Mouse (Mus musculus) small intestine, adult 2 months (tissue): ENCODE data around the gene Sspn. TPM values are rescaled to one million over a fixed set of nuclear protein-coding genes. Genes with fewer than 3 reads are reported as not detected.

Experiments
- H3K27ac ChIP-seq: fragments of 200-500 bp; 2 replicates; pipeline ENCODE4 v1.5.1; 2012; ENCODE audit warnings: low read depth, low read length, control low read depth, inconsistent platforms; ENCODE audit not compliant: insufficient read depth
- H3K27me3 ChIP-seq: fragments of 200-500 bp; 2 replicates; pipeline ENCODE4 v1.6.1; 2012; ENCODE audit warnings: mild to moderate bottlenecking, moderate library complexity, low read length, inconsistent platforms; ENCODE audit not compliant: control insufficient read depth, insufficient read depth
- H3K36me3 ChIP-seq: fragments of 200-500 bp; 2 replicates; pipeline ENCODE4 v1.6.1; 2012; ENCODE audit warnings: mild to moderate bottlenecking, low read length, control low read depth, inconsistent platforms; ENCODE audit not compliant: control insufficient read depth, insufficient read depth
- H3K4me1 ChIP-seq: fragments of 200-500 bp; 2 replicates; pipeline ENCODE4 v1.6.1; 2012; ENCODE audit warnings: low read length, inconsistent platforms, mixed read lengths; ENCODE audit not compliant: control insufficient read depth, insufficient read depth, insufficient read length
- H3K4me3 ChIP-seq: fragments of 200-500 bp; 2 replicates; pipeline ENCODE4 v1.5.1; 2012; ENCODE audit warnings: low read depth, mild to moderate bottlenecking, control low read depth, inconsistent platforms, low read length, moderate library complexity
- CTCF ChIP-seq: fragments of 200-500 bp; IDR thresholded peaks from 2 replicates; pipeline ENCODE4 v1.5.1; 2012; ENCODE audit warnings: low read depth, mild to moderate bottlenecking, control low read depth, inconsistent platforms, low read length, moderate library complexity, mixed read lengths; ENCODE audit not compliant: insufficient replicate concordance, insufficient read length; ENCODE audit errors: extremely low read depth
- POLR2A ChIP-seq: fragments of 200-500 bp; IDR thresholded peaks from 2 replicates; pipeline ENCODE4 v1.6.1; 2012; ENCODE audit warnings: low read depth, mild to moderate bottlenecking, control low read depth, inconsistent platforms, low read length, moderate library complexity
- WGBS: fragments of 180-500 bp; shearing (Covaris S2); methylation state at CpG from one replicate; pipeline ENCODE4 v1.1.7; 2018; 5-methylcytosine and 5-hydroxymethylcytosine counted together
- polyA plus RNA-seq: library from polyadenylated mRNA; depleted of rRNA; stranded (reverse); fragments of >200 nt; gene quantifications from 2 replicates; pipeline ENCODE4 v1.2.3, GENCODE M21; 2012

The Sspn gene
- polyA plus RNA-seq, 1 experiment: 1.2 TPM

GRCm38 (mm10) chr6:145909943-145910342, 21.5 kb upstream of the Sspn start:
- WGBS: 52% methylated on average over 4 of the region's 4 CpGs
- Histone ChIP-seq H3K27ac (no peak overlapping the region), H3K4me1 (no peaks in the 10 kb centered on the region), H3K27me3 (no peaks in the 10 kb centered on the region), H3K36me3 (no peaks in the 10 kb centered on the region), H3K4me3 (no peak overlapping the region)
- TF ChIP-seq CTCF (no peak), POLR2A (no peak)

DNA sequence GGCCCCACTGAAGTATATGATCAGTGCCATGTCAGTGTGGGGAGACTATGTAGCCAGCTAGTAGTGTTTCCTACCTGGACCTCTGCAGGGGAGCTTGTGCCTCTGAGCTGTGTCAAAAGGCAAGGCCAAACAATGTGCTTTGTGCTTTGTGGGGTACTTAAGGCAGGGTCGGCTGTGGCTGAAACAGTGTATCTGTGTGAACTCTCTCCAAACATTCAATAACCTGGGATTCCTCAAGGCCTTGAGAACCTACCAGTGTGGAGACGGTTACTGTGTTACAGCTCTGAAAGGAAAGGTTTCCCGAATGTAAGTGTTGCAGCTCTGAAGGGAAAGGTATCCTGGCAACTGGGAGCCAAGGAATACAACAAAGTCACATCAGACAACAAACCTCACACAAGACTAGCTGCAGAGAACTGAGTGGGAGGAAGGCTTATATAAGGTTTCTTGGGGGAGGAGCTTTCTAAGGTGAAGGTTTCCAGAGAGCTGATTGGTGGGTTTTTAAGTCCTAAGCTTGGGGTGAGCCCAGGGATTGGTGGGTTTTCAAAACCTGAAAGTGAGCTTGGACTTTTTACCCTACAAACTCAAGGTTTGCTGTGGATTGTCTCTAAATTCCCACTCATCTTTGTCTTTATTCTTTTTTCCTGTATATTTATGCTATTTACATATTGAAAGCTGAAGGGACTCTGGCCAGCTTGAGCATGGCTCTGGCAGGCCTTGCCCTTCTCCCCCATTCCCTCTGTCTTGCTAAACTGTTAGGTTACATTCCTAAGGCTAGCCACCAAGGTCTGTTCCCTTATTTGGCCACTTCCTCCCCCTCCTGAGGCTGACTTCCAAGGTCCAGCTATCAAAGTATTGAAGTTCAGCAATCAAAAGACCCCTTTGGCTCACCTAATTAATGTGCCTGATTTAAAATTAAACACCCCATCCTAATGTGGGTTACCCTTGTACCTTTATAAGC, 20.7 kb upstream of the Sspn start:
- H3K27me3 ChIP-seq: no peaks in the 10 kb centered on the region
- 72% methylated on average over 3 of the region's 3 CpGs for WGBS
- H3K27ac ChIP-seq: no peak overlapping the region
- no peaks in the 10 kb centered on the region for H3K36me3 ChIP-seq
- no peak overlapping the region for H3K4me3 ChIP-seq
- no peaks in the 10 kb centered on the region for H3K4me1 ChIP-seq
- TF ChIP-seq POLR2A (no peak), CTCF (no peak)

DNA sequence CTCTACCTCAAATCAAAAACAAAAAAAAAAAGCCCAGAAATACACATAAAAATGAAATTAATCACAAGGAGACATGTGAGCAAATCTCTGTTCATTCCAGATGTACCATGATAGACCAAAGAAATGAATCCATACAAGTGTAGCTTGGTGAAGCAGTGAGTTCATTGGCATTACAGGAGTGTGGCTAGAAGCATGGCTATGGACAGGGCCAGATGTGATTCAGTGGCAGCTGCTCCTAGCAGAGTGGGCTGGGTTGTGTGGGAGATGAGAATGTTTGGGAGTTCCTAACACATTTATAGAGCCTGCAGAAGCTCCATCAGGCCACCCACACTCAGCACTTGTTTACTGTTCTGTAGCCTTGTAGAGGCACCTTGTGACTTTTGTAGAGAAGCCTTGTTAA, 19.2 kb upstream of the Sspn start:
- H3K27me3 ChIP-seq: no peaks in the 10 kb centered on the region
- TF ChIP-seq CTCF (no peak), POLR2A (no peak)
- no peak overlapping the region for H3K27ac ChIP-seq
- no peaks in the 10 kb centered on the region for H3K4me1 ChIP-seq
- no peaks in the 10 kb centered on the region for H3K36me3 ChIP-seq
- no peak overlapping the region for H3K4me3 ChIP-seq

DNA sequence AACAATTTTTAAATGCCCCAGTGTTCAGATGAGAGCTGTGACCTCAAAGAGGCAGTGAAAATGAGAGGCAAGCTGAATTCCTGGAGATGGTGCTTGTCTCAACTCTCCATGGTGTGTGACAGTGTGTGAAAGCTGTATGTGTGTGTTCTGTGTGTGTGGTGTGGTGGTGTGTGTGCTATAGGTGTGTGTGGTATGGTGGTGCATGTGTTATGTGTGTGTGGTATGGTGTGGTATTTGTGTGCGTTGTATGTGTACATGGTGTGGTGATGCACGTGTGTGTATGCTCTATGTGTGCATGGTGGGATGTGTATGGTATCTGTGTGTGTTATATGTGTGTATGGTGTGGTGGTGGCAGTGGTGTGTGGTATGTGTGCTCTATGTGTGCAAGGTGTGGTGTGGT, 16.0 kb upstream of the Sspn start:
- no peaks in the 10 kb centered on the region for H3K27me3 ChIP-seq
- H3K4me3 ChIP-seq: no peak overlapping the region
- H3K4me1 ChIP-seq: no peaks in the 10 kb centered on the region
- H3K27ac ChIP-seq: no peak overlapping the region
- 91% methylated on average over 2 of the region's 2 CpGs for WGBS
- no peaks in the 10 kb centered on the region for H3K36me3 ChIP-seq
- no peak for TF ChIP-seq CTCF
- TF ChIP-seq POLR2A: no peak

GRCm38 (mm10) chr6:145916401-145916800, 15.0 kb upstream of the Sspn start:
- TF ChIP-seq POLR2A (no peak), CTCF (no peak)
- WGBS: 77% methylated on average over 6 of the region's 6 CpGs
- H3K27me3 ChIP-seq: no peaks in the 10 kb centered on the region

DNA sequence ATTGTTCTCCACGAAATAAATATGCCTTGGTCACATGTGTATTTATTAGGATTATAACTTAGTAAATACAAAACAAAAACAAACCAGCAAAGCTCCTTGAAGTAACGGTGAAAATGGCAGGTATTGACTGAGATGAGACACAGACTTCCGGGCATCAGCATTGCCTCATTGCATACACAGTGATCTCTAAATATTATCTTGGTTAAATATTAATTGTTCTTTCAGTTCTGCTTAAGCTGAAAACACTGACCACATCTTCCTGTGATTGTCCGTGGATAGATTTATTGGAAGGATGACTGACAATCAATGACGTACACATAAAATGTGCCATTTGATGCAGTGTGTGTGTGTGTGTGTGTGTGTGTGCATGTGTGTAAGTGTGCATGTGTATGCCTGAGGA, 13.2 kb upstream of the Sspn start:
- Histone ChIP-seq H3K27me3 (no peaks in the 10 kb centered on the region), H3K27ac (no peak overlapping the region), H3K36me3 (no peaks in the 10 kb centered on the region), H3K4me1 (no peaks in the 10 kb centered on the region), H3K4me3 (no peak overlapping the region)
- no peak for TF ChIP-seq POLR2A
- TF ChIP-seq CTCF: no peak
- WGBS: 29% methylated on average over 5 of the region's 5 CpGs

More at GRCm38 (mm10) chr6:145916401-145916800, 15.0 kb upstream of the Sspn start:
- no peak overlapping the region for H3K27ac ChIP-seq
- H3K4me1 ChIP-seq: no peaks in the 10 kb centered on the region
- no peak overlapping the region for H3K4me3 ChIP-seq
- H3K36me3 ChIP-seq: no peaks in the 10 kb centered on the region

DNA sequence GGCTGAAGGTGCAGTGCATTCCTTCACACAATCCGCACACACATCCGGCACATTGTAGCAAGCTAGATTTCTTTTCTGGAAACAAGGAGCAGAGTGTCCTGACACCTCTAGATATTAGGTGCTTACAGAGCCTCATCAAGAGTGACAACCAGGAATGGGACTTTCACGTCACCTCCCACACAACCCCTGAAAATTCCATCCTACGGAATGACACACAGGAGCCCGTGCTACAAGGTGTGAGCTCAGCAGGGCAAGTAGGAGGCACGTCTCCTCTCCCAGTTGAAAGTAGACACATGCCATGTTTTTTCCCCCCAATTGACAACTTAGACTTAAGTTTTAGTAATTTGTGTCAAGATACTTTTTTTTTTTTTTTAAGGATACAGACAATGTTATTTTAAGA, 7.8 kb upstream of the Sspn start:
- 86% methylated on average over 6 of the region's 6 CpGs for WGBS
- Histone ChIP-seq H3K36me3 (no peaks in the 10 kb centered on the region), H3K27ac (no peak overlapping the region), H3K4me3 (no peak overlapping the region), H3K27me3 (no peaks in the 10 kb centered on the region), H3K4me1 (no peaks in the 10 kb centered on the region)
- TF ChIP-seq CTCF (no peak), POLR2A (no peak)
